Mouse (Mus musculus) kidney, adult 2 months (tissue): Measurements from ENCODE around the gene Gm10577. TPM values are rescaled to one million over a fixed set of nuclear protein-coding genes. Genes with fewer than 3 reads are reported as not detected.
A peak's percentile ranks its signal among the peaks of the same experiment; 100 is the strongest.

ENCODE experiments used
- DNase-seq: peaks from one replicate; pipeline ENCODE4 v3.0.0; 2021
- H3K27ac ChIP-seq: fragments of 200-500 bp; 2 replicates; pipeline ENCODE4 v1.5.1; 2012; ENCODE audit warnings: low read depth, low read length, control low read depth, inconsistent platforms; ENCODE audit not compliant: insufficient read depth
- H3K27me3 ChIP-seq: fragments of 200-500 bp; replicated peaks from 2 replicates; pipeline ENCODE4 v1.6.1; 2012; ENCODE audit warnings: mild to moderate bottlenecking, moderate library complexity, low read length, inconsistent platforms; ENCODE audit not compliant: control insufficient read depth, insufficient read depth
- H3K36me3 ChIP-seq: fragments of 200-500 bp; 2 replicates; pipeline ENCODE4 v1.6.1; 2012; ENCODE audit warnings: mild to moderate bottlenecking, moderate library complexity, low read length, inconsistent platforms; ENCODE audit not compliant: control insufficient read depth, insufficient read depth
- H3K4me1 ChIP-seq: fragments of 200-500 bp; 2 replicates; pipeline ENCODE4 v1.6.1; 2011; ENCODE audit warnings: low read length; ENCODE audit not compliant: control insufficient read depth, insufficient read depth
- H3K4me3 ChIP-seq: fragments of 200-500 bp; 2 replicates; pipeline ENCODE4 v1.5.1; 2011; ENCODE audit warnings: mild to moderate bottlenecking, low read depth, low read length, control low read depth; ENCODE audit not compliant: insufficient read depth
- CTCF ChIP-seq: fragments of 200-500 bp; conservative IDR thresholded peaks from 2 replicates; pipeline ENCODE4 v1.5.1; 2011; ENCODE audit warnings: low read depth, mild to moderate bottlenecking, control low read depth, low read length, moderate library complexity, mixed read lengths; ENCODE audit not compliant: insufficient read depth, insufficient read length
- POLR2A ChIP-seq: fragments of 200-500 bp; IDR thresholded peaks from one replicate; pipeline ENCODE4 v1.6.1; 2011; ENCODE audit warnings: low read depth, low read length, control low read depth
- WGBS: fragments of 180-500 bp; shearing (Covaris S2); methylation state at CpG from one replicate; pipeline ENCODE4 v1.1.7; 2018; 5-methylcytosine and 5-hydroxymethylcytosine counted together
- polyA plus RNA-seq: library from polyadenylated mRNA; depleted of rRNA; stranded (reverse); fragments of >200 nt; gene quantifications from 2 replicates; pipeline ENCODE4 v1.2.3, GENCODE M21; 2012

Gene Gm10577
- polyA plus RNA-seq, 1 experiment, result not detected

DNA sequence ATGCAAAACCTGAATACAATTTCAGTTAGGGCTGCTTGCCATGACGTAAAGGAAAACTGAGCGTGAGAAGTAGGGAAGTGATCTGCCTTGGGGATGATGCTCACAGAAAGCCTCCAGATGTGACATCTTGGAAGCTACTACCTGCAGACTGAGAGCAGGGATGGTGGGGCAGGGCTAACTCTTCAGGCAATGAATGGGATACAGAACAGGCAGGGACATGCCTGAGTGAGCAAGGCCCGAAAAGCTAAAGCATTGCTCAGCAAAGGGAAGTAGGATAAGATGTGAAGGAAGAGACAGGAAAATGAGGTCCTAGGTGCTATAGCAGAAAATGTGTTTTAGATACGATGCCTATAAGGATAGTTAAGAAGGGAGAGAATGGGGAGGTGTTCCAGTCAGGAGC, 11.4 kb downstream of the Gm10577 start:
- WGBS, result 70% methylated on average over 4 of the region's 4 CpGs
- no peak overlapping the region for H3K4me3 ChIP-seq
- no peaks in the 10 kb centered on the region for H3K36me3 ChIP-seq
- DNase-seq, result no peak
- TF ChIP-seq POLR2A (no peak), CTCF (no peak)
- no peaks in the 10 kb centered on the region for H3K4me1 ChIP-seq
- H3K27ac ChIP-seq, result no peak overlapping the region
- H3K27me3 ChIP-seq, result no peaks in the 10 kb centered on the region

DNA sequence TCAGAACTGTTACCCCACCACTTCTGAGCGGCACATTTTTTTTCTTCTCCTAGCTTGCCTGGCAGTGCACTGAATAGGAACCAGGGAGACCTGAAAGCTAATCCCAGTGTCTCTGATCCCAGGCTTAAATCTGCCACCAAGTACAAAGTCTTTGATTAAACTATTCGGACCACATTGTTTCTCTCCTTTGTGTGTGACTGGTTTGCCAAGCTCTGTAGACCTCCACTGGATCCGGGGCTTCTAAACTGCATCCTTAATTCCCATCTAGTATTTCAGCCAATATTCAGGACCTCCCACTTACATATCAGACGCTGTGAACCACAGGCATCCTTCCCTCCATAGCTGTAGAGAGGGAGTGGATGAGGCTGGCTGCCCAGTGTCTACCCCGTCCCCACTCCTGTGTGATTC, 12.1 kb downstream of the Gm10577 start:
- Histone ChIP-seq H3K4me3 (no peak overlapping the region), H3K4me1 (no peaks in the 10 kb centered on the region), H3K27ac (no peak overlapping the region), H3K27me3 (no peaks in the 10 kb centered on the region), H3K36me3 (no peaks in the 10 kb centered on the region)
- WGBS, result 59% methylated on average over 5 of the region's 5 CpGs
- no peak for DNase-seq
- TF ChIP-seq POLR2A (no peak), CTCF (no peak)

DNA sequence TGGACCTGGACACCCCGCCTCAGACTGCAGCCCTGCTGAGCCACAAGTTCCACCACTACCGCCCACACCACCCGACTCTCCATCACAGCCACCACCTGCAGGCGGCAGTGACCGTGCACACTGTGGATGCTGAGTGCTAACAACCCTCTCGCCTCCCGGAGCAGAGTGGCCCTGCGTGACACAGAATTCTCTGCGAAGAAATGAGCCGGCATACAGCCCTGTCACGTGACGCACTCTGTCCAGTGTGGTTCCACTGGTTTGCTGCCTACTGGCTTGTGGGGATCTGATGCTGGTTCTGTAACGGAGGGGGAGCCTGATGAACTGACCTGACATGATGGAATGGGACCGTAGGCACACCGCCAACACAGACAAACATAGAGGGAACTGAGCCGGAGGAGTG, 17.5 kb downstream of the Gm10577 start:
- Histone ChIP-seq H3K36me3 (no peaks in the 10 kb centered on the region; the same call in 1 of the 2 replicates), H3K27me3 (no peaks in the 10 kb centered on the region), H3K27ac (no peak overlapping the region), H3K4me1 (no peaks in the 10 kb centered on the region), H3K4me3 (no peak overlapping the region)
- DNase-seq, result no peak
- WGBS, result 91% methylated on average over 16 of the region's 16 CpGs
- TF ChIP-seq POLR2A (no peak), CTCF (no peak)

DNA sequence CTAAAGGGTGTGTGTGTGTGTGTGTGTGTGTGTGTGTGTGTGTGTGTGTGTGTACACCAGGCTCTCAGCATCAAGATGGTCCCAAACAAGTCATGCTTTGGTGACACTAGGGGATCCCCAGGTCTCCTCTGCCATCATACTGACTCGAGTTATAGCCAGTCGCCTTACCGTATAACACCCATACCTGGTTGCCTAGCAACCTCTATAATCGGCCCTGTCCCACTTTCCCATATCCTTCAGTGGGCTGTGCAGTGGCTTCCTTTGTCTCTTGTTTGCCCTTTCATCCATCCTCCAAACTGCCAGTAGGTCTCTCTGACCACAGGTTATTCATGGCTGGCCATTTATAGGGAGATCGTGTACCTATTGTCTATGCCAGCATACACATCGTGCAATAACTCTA, 19.4 kb downstream of the Gm10577 start:
- WGBS, result 84% methylated on average over 6 of the region's 6 CpGs
- TF ChIP-seq POLR2A (no peak), CTCF (no peak)
- H3K27me3 ChIP-seq, result no peaks in the 10 kb centered on the region
- no peaks in the 10 kb centered on the region; the same call in 1 of the 2 replicates for H3K36me3 ChIP-seq
- H3K4me1 ChIP-seq, result no peaks in the 10 kb centered on the region
- no peak overlapping the region for H3K4me3 ChIP-seq
- H3K27ac ChIP-seq, result no peak overlapping the region
- DNase-seq, result no peak

DNA sequence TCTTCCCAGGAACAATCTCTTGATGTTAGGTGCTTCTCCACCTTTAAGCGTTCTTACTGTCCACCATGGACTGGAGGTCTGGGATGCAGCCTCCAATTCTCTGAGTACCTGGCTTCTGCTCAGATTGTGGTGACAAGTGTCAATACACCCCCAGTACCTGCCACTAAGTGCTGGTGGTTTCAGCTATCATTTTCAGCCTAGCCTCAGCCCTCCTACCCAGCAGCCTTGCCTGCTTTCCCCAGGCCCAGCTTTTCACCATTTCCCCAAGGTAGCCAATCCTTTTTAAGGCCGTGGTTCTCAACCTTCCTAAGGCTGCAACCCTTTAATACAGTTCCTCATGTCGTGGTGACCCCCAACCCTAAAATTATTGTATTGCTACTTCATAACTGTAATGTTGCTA, 19.9 kb downstream of the Gm10577 start:
- no peaks in the 10 kb centered on the region for H3K4me1 ChIP-seq
- H3K27me3 ChIP-seq, result no peaks in the 10 kb centered on the region
- no peak for TF ChIP-seq CTCF
- TF ChIP-seq POLR2A, result no peak
- DNase-seq, result no peak
- H3K36me3 ChIP-seq, result no peaks in the 10 kb centered on the region; the same call in 1 of the 2 replicates
- H3K27ac ChIP-seq, result no peak overlapping the region
- WGBS, result 97% methylated on average over 3 of the region's 3 CpGs
- no peak overlapping the region for H3K4me3 ChIP-seq

DNA sequence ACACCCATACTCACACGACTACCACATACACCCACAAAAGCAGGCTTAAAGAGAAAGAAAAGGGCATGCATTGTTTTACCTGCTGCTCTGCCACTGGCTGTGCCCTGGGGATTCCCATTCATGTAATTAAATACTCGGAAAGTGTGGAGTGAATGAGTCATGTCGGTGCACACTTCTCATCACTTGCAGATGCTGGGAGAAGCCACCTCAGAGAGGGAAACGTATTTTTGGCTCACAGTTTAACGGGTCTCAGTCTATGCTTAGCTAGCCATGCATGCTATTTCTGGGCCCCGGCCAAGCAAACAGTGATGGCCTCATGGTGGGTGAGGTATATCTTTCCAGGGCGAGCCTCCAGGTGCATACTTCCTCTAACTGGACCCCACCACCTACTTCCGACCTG, 21.6 kb downstream of the Gm10577 start:
- Histone ChIP-seq H3K4me1 (no peaks in the 10 kb centered on the region), H3K27me3 (no peaks in the 10 kb centered on the region), H3K36me3 (no peaks in the 10 kb centered on the region; the same call in 1 of the 2 replicates), H3K27ac (no peak overlapping the region), H3K4me3 (no peak overlapping the region)
- no peak for TF ChIP-seq CTCF
- no peak for TF ChIP-seq POLR2A
- DNase-seq, result no peak
- 72% methylated on average over 8 of the region's 8 CpGs for whole genome bisulfite sequencing

DNA sequence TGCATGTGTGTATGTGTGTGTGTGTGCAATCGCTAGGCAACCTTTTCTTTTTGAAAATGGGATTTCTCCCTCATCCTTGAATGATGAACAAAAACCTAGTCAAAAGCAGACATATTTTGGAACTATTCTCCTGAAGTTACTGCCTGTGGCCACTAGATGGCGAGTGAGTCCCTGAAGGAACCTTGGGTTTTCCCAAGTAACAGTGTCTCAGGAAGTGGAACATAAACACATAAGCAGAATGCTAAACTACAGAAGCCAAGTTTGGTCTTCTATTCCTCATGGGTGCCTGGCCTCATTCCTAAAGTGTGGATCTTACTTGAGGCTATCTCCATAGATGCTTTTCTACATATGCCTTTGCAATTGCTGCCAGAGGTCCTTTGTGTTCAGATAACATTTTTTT, 22.4 kb downstream of the Gm10577 start:
- Histone ChIP-seq H3K36me3 (no peaks in the 10 kb centered on the region; the same call in 1 of the 2 replicates), H3K27ac (no peak overlapping the region), H3K4me1 (no peaks in the 10 kb centered on the region), H3K4me3 (no peak overlapping the region), H3K27me3 (no peaks in the 10 kb centered on the region)
- DNase-seq, result peak; percentile 52
- WGBS, result 17% methylated on average over 2 of the region's 2 CpGs
- TF ChIP-seq POLR2A (no peak), CTCF (peak; percentile 59)

DNA sequence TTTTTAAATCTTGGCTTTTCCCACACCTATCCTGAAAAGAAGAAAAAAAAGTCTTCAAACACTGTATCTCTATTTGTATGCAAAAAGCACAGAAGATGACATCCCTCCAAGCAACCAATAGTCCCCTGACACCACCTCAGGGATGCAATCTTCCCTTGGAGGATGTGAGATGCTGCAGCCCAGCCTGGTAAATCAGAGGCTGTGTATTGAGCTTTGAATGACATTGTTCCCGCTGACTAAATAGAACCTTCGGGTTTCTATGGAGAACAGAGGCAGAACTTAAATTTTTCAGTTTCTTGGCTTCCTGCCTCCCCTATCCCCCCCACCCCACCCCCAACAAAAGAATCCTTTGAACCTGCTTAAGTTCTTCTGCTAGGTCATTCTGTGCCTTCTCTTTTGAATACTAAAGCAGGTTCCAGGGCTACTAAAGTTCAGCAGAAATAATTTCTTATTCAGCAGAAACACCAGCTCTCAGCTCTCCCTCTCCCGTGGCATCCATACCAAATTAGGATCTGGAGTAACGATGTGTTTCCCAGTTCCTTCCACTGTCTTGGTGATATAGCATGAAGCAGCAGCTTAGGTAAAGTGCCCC, 24.3 kb downstream of the Gm10577 start:
- TF ChIP-seq CTCF (no peak), POLR2A (no peak)
- Histone ChIP-seq H3K4me1 (no peaks in the 10 kb centered on the region), H3K4me3 (no peak overlapping the region), H3K27ac (no peak overlapping the region), H3K27me3 (no peaks in the 10 kb centered on the region), H3K36me3 (0 out of 2 replicates have a peak, but pooled peaks cover 3% of the 10 kb centered on the region)
- no peak for DNase-seq
- 70% methylated on average over 4 of the region's 4 CpGs for WGBS
